Mouse (Mus musculus) CH12.LX (cell line): Measurements from ENCODE around the gene Ccdc146. TPM values are rescaled to one million over a fixed set of nuclear protein-coding genes. Genes with fewer than 3 reads are reported as not detected.

Source experiments
- DNase-seq: peaks from one replicate; pipeline ENCODE4 v3.0.0-alpha.2; 2013; ENCODE audit errors: extremely low read depth
- H3K27ac ChIP-seq: 2 replicates; pipeline ENCODE4 v1.5.1; 2012; ENCODE audit warnings: low read depth, mild to moderate bottlenecking, control low read depth, moderate library complexity; ENCODE audit not compliant: insufficient read depth
- H3K27me3 ChIP-seq: replicated peaks from 2 replicates; pipeline ENCODE3; 2012; ENCODE audit warnings: inconsistent platforms
- H3K36me3 ChIP-seq, 2 experiments: replicated peaks in 1 of 2; 2 replicates each; pipeline versions ENCODE3 to v1.6.1; 2012; ENCODE audit warnings: inconsistent platforms in 1 of 2, low read length in 1 of 2, mild to moderate bottlenecking in 1 of 2, mixed read lengths in 1 of 2, moderate library complexity in 1 of 2; ENCODE audit not compliant: control insufficient read depth in 1 of 2, insufficient read depth in 1 of 2
- H3K4me1 ChIP-seq, 2 experiments: 2 replicates each; pipeline ENCODE4 v1.6.1; 2012; ENCODE audit warnings: inconsistent platforms in 1 of 2, moderate library complexity in 1 of 2; ENCODE audit not compliant: insufficient read depth in 2 of 2, control insufficient read depth in 1 of 2
- H3K4me2 ChIP-seq: 2 replicates; pipeline ENCODE4 v1.6.1; 2012; ENCODE audit warnings: low read depth, mild to moderate bottlenecking, control low read depth; ENCODE audit not compliant: poor library complexity, insufficient read depth, severe bottlenecking
- H3K4me3 ChIP-seq, 3 experiments: fragments of 150-350 bp in 1 of 3; sonication (generic) in 1 of 3; replicated peaks in 1 of 3; 2 replicates each; pipeline versions ENCODE3 to v1.5.1; 2011 to 2012; ENCODE audit warnings: low read depth in 2 of 3, low read length in 2 of 3, mild to moderate bottlenecking in 2 of 3, moderate library complexity in 2 of 3, control low read depth in 1 of 3, improper control_type of control experiment in 1 of 3, inconsistent platforms in 1 of 3, mixed read lengths in 1 of 3; ENCODE audit not compliant: poor library complexity in 1 of 3
- H3K79me2 ChIP-seq: replicated peaks from 2 replicates; pipeline ENCODE4 v1.6.1; 2012; ENCODE audit warnings: mild to moderate bottlenecking, moderate library complexity; ENCODE audit not compliant: control insufficient read depth, poor library complexity, insufficient read depth, severe bottlenecking; ENCODE audit errors: extremely low read depth
- H3K9ac ChIP-seq: 2 replicates; pipeline ENCODE4 v1.6.1; 2012; ENCODE audit warnings: low read depth, mild to moderate bottlenecking, control low read depth, moderate library complexity; ENCODE audit not compliant: insufficient read depth
- H3K9me3 ChIP-seq: replicated peaks from 2 replicates; pipeline ENCODE3; 2012; ENCODE audit warnings: low read length, inconsistent platforms, mixed read lengths
- BHLHE40 ChIP-seq: IDR thresholded peaks from 2 replicates; pipeline ENCODE4 v1.6.1; 2011; ENCODE audit warnings: mild to moderate bottlenecking, low read depth, low read length, improper control_type of control experiment
- CHD1 ChIP-seq: IDR thresholded peaks from 2 replicates; pipeline ENCODE4 v1.6.1; 2012; ENCODE audit warnings: low read depth, low read length, improper control_type of control experiment, inconsistent platforms
- CHD2 ChIP-seq: IDR thresholded peaks from 2 replicates; pipeline ENCODE4 v1.6.1; 2011; ENCODE audit warnings: low read length, improper control_type of control experiment
- E2F4 ChIP-seq: IDR thresholded peaks from 2 replicates; pipeline ENCODE4 v1.6.1; 2011; ENCODE audit warnings: low read depth, low read length, improper control_type of control experiment; ENCODE audit not compliant: insufficient replicate concordance
- EP300 ChIP-seq: IDR thresholded peaks from 2 replicates; pipeline ENCODE4 v1.6.1; 2011; ENCODE audit warnings: low read length, improper control_type of control experiment
- ETS1 ChIP-seq: conservative IDR thresholded peaks from 2 replicates; pipeline ENCODE4 v1.6.1; 2012; ENCODE audit warnings: low read depth, mild to moderate bottlenecking, inconsistent platforms, low read length, improper control_type of control experiment, moderate library complexity
- JUN ChIP-seq: IDR thresholded peaks from 2 replicates; pipeline ENCODE4 v1.6.1; 2011; ENCODE audit warnings: low read depth, mild to moderate bottlenecking, low read length, improper control_type of control experiment, moderate library complexity; ENCODE audit not compliant: insufficient read depth
- JUND ChIP-seq: conservative IDR thresholded peaks from 2 replicates; pipeline ENCODE4 v1.6.1; 2011; ENCODE audit warnings: low read depth, low read length, improper control_type of control experiment
- KAT2A ChIP-seq: IDR thresholded peaks from 2 replicates; pipeline ENCODE4 v1.6.1; 2012; ENCODE audit warnings: low read length, improper control_type of control experiment, inconsistent platforms; ENCODE audit not compliant: insufficient replicate concordance
- MAX ChIP-seq: IDR thresholded peaks from 2 replicates; pipeline ENCODE4 v1.6.1; 2011; ENCODE audit warnings: low read length, improper control_type of control experiment
- MYC ChIP-seq: IDR thresholded peaks from 2 replicates; pipeline ENCODE4 v1.6.1; 2011; ENCODE audit warnings: low read depth, mild to moderate bottlenecking, improper control_type of control experiment, low read length
- NELFE ChIP-seq: IDR thresholded peaks from 2 replicates; pipeline ENCODE4 v1.6.1; 2011; ENCODE audit warnings: low read depth, low read length, improper control_type of control experiment
- NRF1 ChIP-seq: IDR thresholded peaks from 2 replicates; pipeline ENCODE4 v1.6.1; 2014; ENCODE audit warnings: low read depth, mild to moderate bottlenecking, inconsistent platforms, low read length, improper control_type of control experiment, moderate library complexity
- PAX5 ChIP-seq: IDR thresholded peaks from 2 replicates; pipeline ENCODE4 v1.6.1; 2012; ENCODE audit warnings: low read length, inconsistent platforms, mixed read lengths
- POLR2A ChIP-seq: IDR thresholded peaks from 2 replicates; pipeline ENCODE4 v1.6.1; 2011; ENCODE audit warnings: low read depth, mild to moderate bottlenecking, improper control_type of control experiment, low read length
- RAD21 ChIP-seq: IDR thresholded peaks from 2 replicates; pipeline ENCODE4 v1.6.1; 2011; ENCODE audit warnings: low read depth, mild to moderate bottlenecking, low read length, improper control_type of control experiment, moderate library complexity
- RCOR1 ChIP-seq: conservative IDR thresholded peaks from 2 replicates; pipeline ENCODE4 v1.6.1; 2012; ENCODE audit warnings: low read depth, mild to moderate bottlenecking, inconsistent platforms, low read length, improper control_type of control experiment
- TBP ChIP-seq: conservative IDR thresholded peaks from 2 replicates; pipeline ENCODE4 v1.6.1; 2011; ENCODE audit warnings: low read depth, low read length, improper control_type of control experiment
- TCF12 ChIP-seq: IDR thresholded peaks from 2 replicates; pipeline ENCODE4 v1.6.1; 2014; ENCODE audit warnings: low read depth, mild to moderate bottlenecking, inconsistent platforms, low read length, improper control_type of control experiment
- UBTF ChIP-seq: IDR thresholded peaks from 2 replicates; pipeline ENCODE4 v1.6.1; 2012; ENCODE audit warnings: low read depth, mild to moderate bottlenecking, inconsistent platforms, low read length, improper control_type of control experiment, moderate library complexity
- ZC3H11A ChIP-seq: IDR thresholded peaks from 2 replicates; pipeline ENCODE4 v1.6.1; 2012; ENCODE audit warnings: low read depth, mild to moderate bottlenecking, inconsistent platforms, low read length, improper control_type of control experiment
- ZMIZ1 ChIP-seq: IDR thresholded peaks from 2 replicates; pipeline ENCODE4 v1.6.1; 2012; ENCODE audit warnings: low read depth, mild to moderate bottlenecking, inconsistent platforms, low read length, improper control_type of control experiment
- ZNF384 ChIP-seq: IDR thresholded peaks from 2 replicates; pipeline ENCODE4 v1.6.1; 2012; ENCODE audit warnings: low read depth, low read length, improper control_type of control experiment, inconsistent platforms
- dilution Hi-C: fragments of 300-500 bp; cut with MboI; formaldehyde crosslinking; loops from 2 replicates; pipeline ENCODE4 v1.14.3; 2020; ENCODE audit warnings: low sequenced_read_pairs; ENCODE audit not compliant: extremely low pct_unique_long_range_greater_than_20kb, extremely low pct_ligation_motif_present
- in situ Hi-C: fragments of 300-500 bp; cut with MboI; formaldehyde crosslinking; loops from 3 replicates; pipeline ENCODE4 v1.14.3; 2019; ENCODE audit warnings: low sequenced_read_pairs, low pct_ligation_motif_present, low pct_unique_long_range_greater_than_20kb, mixed read lengths
- polyA plus RNA-seq: library from polyadenylated mRNA; unstranded; fragments of >175 nt; gene quantifications from 2 replicates; pipeline ENCODE4 v1.2.1, GENCODE M21; 2012; ENCODE audit warnings: low read depth; ENCODE audit not compliant: insufficient read length
- total RNA-seq, 2 experiments: library from RNA; depleted of rRNA; stranded (reverse); fragments of 300-350 nt in 1 of 2; fragments of >200 nt in 1 of 2; gene quantifications; 2 replicates each; pipeline ENCODE4 v1.2.3; 2012 to 2014

The Ccdc146 gene
- total and polyA plus RNA-seq, 3 experiments = 0.17 to 0.21 TPM; not detected in 1

- dilution Hi-C loops = no loop called here
Measured at GRCm38 (mm10) chr5:21351678-21352077, 72.8 kb downstream of the Ccdc146 start.

GRCm38 (mm10) chr5:21348366-21348765 lies 76.1 kb downstream of the Ccdc146 start:
- no peak overlapping the region for H3K4me2 ChIP-seq
- TF ChIP-seq EP300 (no peak), KAT2A (no peak), RCOR1 (no peak), MYC (no peak), PAX5 (no peak), POLR2A (no peak), NELFE (no peak), E2F4 (no peak)
- dilution Hi-C loops = no loop called here

More at GRCm38 (mm10) chr5:21351678-21352077, 72.8 kb downstream of the Ccdc146 start:
- in situ Hi-C loops = no loop called here
- Histone ChIP-seq H3K9me3 (no peaks in the 10 kb centered on the region), H3K27me3 (no peaks in the 10 kb centered on the region), H3K9ac (no peak overlapping the region), H3K4me1 (peaks cover 4 to 5% of the 10 kb centered on the region in 2 experiments; a peak in 3 of 4 replicates), H3K79me2 (no peaks in the 10 kb centered on the region), H3K4me2 (no peak overlapping the region)
- TF ChIP-seq ZNF384 = no peak
- TF ChIP-seq JUND = no peak
- TF ChIP-seq CHD2 = no peak
- no peak for TF ChIP-seq RCOR1
- TF ChIP-seq MAX = no peak
- TF ChIP-seq BHLHE40 = no peak
- TF ChIP-seq ZMIZ1 = no peak
- no peak for TF ChIP-seq EP300
- no peak for TF ChIP-seq PAX5
- no peak for TF ChIP-seq ZC3H11A
- TF ChIP-seq CHD1 = no peak
- TF ChIP-seq NRF1 = no peak
- no peak for TF ChIP-seq ETS1
- no peak for TF ChIP-seq JUN
- no peak for TF ChIP-seq UBTF
- TF ChIP-seq POLR2A = no peak
- no peak for TF ChIP-seq TBP
- TF ChIP-seq RAD21 = no peak
- TF ChIP-seq TCF12 = no peak
- no peak for TF ChIP-seq NELFE
- TF ChIP-seq, all 38 proteins: peak for 0
- Histone ChIP-seq H3K27ac (no peak overlapping the region), H3K36me3 (no peaks in the 10 kb centered on the region), H3K4me3 (no peak overlapping the region)
- DNase-seq = no peak

More at GRCm38 (mm10) chr5:21348366-21348765, 76.1 kb downstream of the Ccdc146 start:
- no peak overlapping the region for H3K4me3 ChIP-seq
- H3K4me1 ChIP-seq = no peaks in the 10 kb centered on the region
- H3K9ac ChIP-seq = no peak overlapping the region
- H3K27me3 ChIP-seq = no peaks in the 10 kb centered on the region
- in situ Hi-C loops = no loop called here
- H3K36me3 ChIP-seq = no peaks in the 10 kb centered on the region
- H3K27ac ChIP-seq = no peak overlapping the region
- H3K9me3 ChIP-seq = no peaks in the 10 kb centered on the region
- no peaks in the 10 kb centered on the region for H3K79me2 ChIP-seq
- DNase-seq = no peak
